Mouse (Mus musculus) embryonic facial prominence, embryonic 12.5 days (tissue): ENCODE data around the gene Hsdl1. TPM values are rescaled to one million over a fixed set of nuclear protein-coding genes. Genes with fewer than 3 reads are reported as not detected.

Source experiments
- ATAC-seq: fragments of 200-750 bp; cut with Nextera tagmentation; 2 replicates; pipeline ENCODE4 v1.8.0; 2017; ENCODE audit not compliant: insufficient number of reproducible peaks, insufficient read depth, low FRiP score, low TSS enrichment
- H3K27ac ChIP-seq: fragments of 300-500 bp; sonication (generic); 2 replicates; pipeline ENCODE4 v1.5.1; 2016; ENCODE audit warnings: mild to moderate bottlenecking
- H3K27me3 ChIP-seq: fragments of 300-500 bp; sonication (generic); 2 replicates; pipeline ENCODE4 v1.6.1; 2016; ENCODE audit warnings: mild to moderate bottlenecking, moderate library complexity
- H3K36me3 ChIP-seq: fragments of 300-500 bp; sonication (generic); 2 replicates; pipeline ENCODE4 v1.6.1; 2016; ENCODE audit warnings: mild to moderate bottlenecking
- H3K4me1 ChIP-seq: fragments of 300-500 bp; sonication (generic); 2 replicates; pipeline ENCODE4 v1.6.1; 2016
- H3K4me2 ChIP-seq: fragments of 300-500 bp; sonication (generic); replicated peaks from 2 replicates; pipeline ENCODE4 v1.6.1; 2016; ENCODE audit warnings: mild to moderate bottlenecking, moderate library complexity
- H3K4me3 ChIP-seq: fragments of 300-500 bp; sonication (generic); 2 replicates; pipeline ENCODE4 v1.5.1; 2016; ENCODE audit warnings: mild to moderate bottlenecking
- H3K9ac ChIP-seq: fragments of 300-500 bp; sonication (generic); 2 replicates; pipeline ENCODE4 v1.6.1; 2016; ENCODE audit warnings: mild to moderate bottlenecking, moderate library complexity
- H3K9me3 ChIP-seq: fragments of 300-500 bp; sonication (generic); 2 replicates; pipeline ENCODE4 v1.6.1; 2016; ENCODE audit warnings: mild to moderate bottlenecking, moderate library complexity
- WGBS: fragments of 180-500 bp; shearing (Covaris S2); methylation state at CpG from one replicate; pipeline ENCODE4 v1.1.7; 2016; 5-methylcytosine and 5-hydroxymethylcytosine counted together
- polyA plus RNA-seq: library from polyadenylated mRNA; unstranded; fragments of >200 nt; fragmentation: Nextera tagmentation; extraction: Ambion mirVana; gene quantifications from 2 replicates; pipeline ENCODE4 v1.2.1, GENCODE M21; 2016

Gene Hsdl1
- polyA plus RNA-seq, 1 experiment from 2014 or later = 37.2 TPM

- no peak overlapping the region for H3K4me3 ChIP-seq
- H3K27me3 ChIP-seq = no peaks in the 10 kb centered on the region
- peaks cover 98% of the 10 kb centered on the region for H3K36me3 ChIP-seq
- 69% methylated on average over 5 of the region's 5 CpGs for WGBS
- ATAC-seq = no peak
- H3K9ac ChIP-seq = no peak overlapping the region
- no peak overlapping the region for H3K4me2 ChIP-seq
- H3K4me1 ChIP-seq = no peaks in the 10 kb centered on the region
- no peaks in the 10 kb centered on the region for H3K9me3 ChIP-seq
- no peak overlapping the region for H3K27ac ChIP-seq
These were observed 58.3 kb downstream of the Hsdl1 start for GRCm38 (mm10) chr8:119516674-119517073.

- ATAC-seq = no peak
- Histone ChIP-seq H3K9ac (no peak overlapping the region), H3K4me3 (no peak overlapping the region), H3K4me2 (no peak overlapping the region), H3K36me3 (peaks cover 97% of the 10 kb centered on the region), H3K27me3 (no peaks in the 10 kb centered on the region), H3K4me1 (no peaks in the 10 kb centered on the region), H3K27ac (no peak overlapping the region), H3K9me3 (no peaks in the 10 kb centered on the region)
- 70% methylated on average over 3 of the region's 3 CpGs for WGBS
These were observed 59.2 kb downstream of the Hsdl1 start for GRCm38 (mm10) chr8:119515767-119516166.

- H3K27me3 ChIP-seq = no peaks in the 10 kb centered on the region
- H3K36me3 ChIP-seq = peaks cover 97% of the 10 kb centered on the region
- no peaks in the 10 kb centered on the region for H3K9me3 ChIP-seq
- H3K4me3 ChIP-seq = no peak overlapping the region
- no peak for ATAC-seq
- no peak overlapping the region for H3K27ac ChIP-seq
- 95% methylated on average over 3 of the region's 3 CpGs for WGBS
- no peak overlapping the region for H3K9ac ChIP-seq
- no peak overlapping the region for H3K4me2 ChIP-seq
- no peaks in the 10 kb centered on the region for H3K4me1 ChIP-seq
These were observed 60.0 kb downstream of the Hsdl1 start for GRCm38 (mm10) chr8:119514940-119515339.

GRCm38 (mm10) chr8:119513405-119513804 lies 61.6 kb downstream of the Hsdl1 start:
- H3K9ac ChIP-seq = no peak overlapping the region
- no peaks in the 10 kb centered on the region for H3K4me1 ChIP-seq
- 92% methylated on average over 4 of the region's 4 CpGs for WGBS
- peaks cover 97% of the 10 kb centered on the region for H3K36me3 ChIP-seq
- ATAC-seq = no peak
- H3K27me3 ChIP-seq = no peaks in the 10 kb centered on the region
- H3K4me3 ChIP-seq = no peak overlapping the region
- no peak overlapping the region for H3K27ac ChIP-seq
- H3K9me3 ChIP-seq = no peaks in the 10 kb centered on the region
- H3K4me2 ChIP-seq = no peak overlapping the region

Other genes starting within 250 kb of the Hsdl1 start
- 325 and 333 TPM in 2 replicates for gene Hsbp1, start 230.7 kb downstream of the Hsdl1 start, polyA plus RNA-seq
- 12.5 and 14.7 TPM in 2 replicates for gene Mlycd, start 180.3 kb downstream of the Hsdl1 start, polyA plus RNA-seq
- 0.43 and 0.56 TPM in 2 replicates for gene Osgin1, start 141.1 kb downstream of the Hsdl1 start, polyA plus RNA-seq
- 10.7 and 12.5 TPM in 2 replicates for gene Necab2, start 128.5 kb downstream of the Hsdl1 start, polyA plus RNA-seq
- 1.7 and 3.3 TPM in 2 replicates for gene Slc38a8, start 73.5 kb downstream of the Hsdl1 start, polyA plus RNA-seq
- gene Mbtps1, start 16.4 kb downstream of the Hsdl1 start, polyA plus RNA-seq = 147 TPM in 2 replicates
- gene Dnaaf1, start 52 bp upstream of the Hsdl1 start, polyA plus RNA-seq = 0.09 TPM in 1 of 2 replicates, not detected in the other
- gene Taf1c, start 30.0 kb upstream of the Hsdl1 start, polyA plus RNA-seq = 15.2 and 15.5 TPM in 2 replicates
- 0.10 and 0.23 TPM in 2 replicates for gene Adad2, start 37.6 kb upstream of the Hsdl1 start, polyA plus RNA-seq
- gene Kcng4, start 60.5 kb upstream of the Hsdl1 start, polyA plus RNA-seq = 0.08 and 0.11 TPM in 2 replicates
- 4.3 and 5.6 TPM in 2 replicates for gene Wfdc1, start 91.2 kb upstream of the Hsdl1 start, polyA plus RNA-seq
- gene Atp2c2, start 124.8 kb upstream of the Hsdl1 start, polyA plus RNA-seq = 1.1 and 1.9 TPM in 2 replicates
- gene Tldc1, start 203.2 kb upstream of the Hsdl1 start, polyA plus RNA-seq = 11.6 and 14.4 TPM in 2 replicates